Mouse (Mus musculus) embryo, embryonic 11 days (tissue): ENCODE measurements at regions not wholly inside any gene's neighbourhood (a gene's known extent, or its start where the extent isn't known, plus 50 kb on each side); places are given as distances from the start of the nearest gene placed in this dataset.
A peak's percentile ranks its signal among the peaks of the same experiment; 100 is the strongest.

Source experiments
- DNase-seq: peaks from one replicate; pipeline ENCODE4 v3.0.0-alpha.2; 2015

DNA sequence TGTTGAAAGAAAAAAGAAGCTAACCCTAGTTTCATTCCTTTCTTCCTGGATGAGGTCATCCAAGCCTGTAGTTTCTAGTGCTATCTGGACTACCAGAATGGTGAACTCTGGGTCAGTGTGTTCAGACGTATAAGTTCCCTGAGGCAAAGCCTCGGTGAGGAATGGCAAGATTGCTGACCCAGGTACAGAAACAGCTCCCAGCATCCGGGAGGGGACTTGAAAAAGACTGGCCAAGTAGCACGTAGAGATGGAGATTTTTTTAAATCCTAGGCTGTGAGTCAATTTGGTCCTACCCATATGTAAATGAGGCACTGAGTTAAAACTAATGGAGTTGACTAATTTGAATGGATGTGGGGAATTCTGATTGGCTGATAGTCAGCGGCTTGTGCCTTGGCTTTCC is 55.0 kb upstream of the Gm11084 start:
- DNase-seq, result no peak

DNA sequence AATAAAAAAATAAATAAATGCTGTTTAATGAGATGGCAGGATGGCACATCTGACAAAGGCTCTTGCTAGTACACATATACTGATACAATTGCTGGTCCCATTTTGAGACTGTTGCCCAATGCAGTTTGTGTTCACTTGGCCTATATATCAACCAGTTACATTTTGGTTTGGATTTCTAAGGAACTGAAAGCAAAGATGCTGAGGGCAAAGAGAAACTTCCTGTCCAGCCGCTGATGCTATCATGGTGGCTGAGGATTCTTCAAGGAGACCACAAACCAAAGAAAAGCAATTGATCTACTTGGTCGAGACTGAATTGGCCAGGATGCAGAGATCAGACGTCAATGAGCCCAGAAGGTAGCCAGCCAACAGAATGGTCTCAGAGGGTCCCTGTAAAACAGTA is 53.5 kb upstream of the Gm11084 start:
- no peak for DNase-seq

GRCm38 (mm10) chr2:73039300-73039699 is 52.8 kb upstream of the Gm11084 start:
- no peak for DNase-seq

DNA sequence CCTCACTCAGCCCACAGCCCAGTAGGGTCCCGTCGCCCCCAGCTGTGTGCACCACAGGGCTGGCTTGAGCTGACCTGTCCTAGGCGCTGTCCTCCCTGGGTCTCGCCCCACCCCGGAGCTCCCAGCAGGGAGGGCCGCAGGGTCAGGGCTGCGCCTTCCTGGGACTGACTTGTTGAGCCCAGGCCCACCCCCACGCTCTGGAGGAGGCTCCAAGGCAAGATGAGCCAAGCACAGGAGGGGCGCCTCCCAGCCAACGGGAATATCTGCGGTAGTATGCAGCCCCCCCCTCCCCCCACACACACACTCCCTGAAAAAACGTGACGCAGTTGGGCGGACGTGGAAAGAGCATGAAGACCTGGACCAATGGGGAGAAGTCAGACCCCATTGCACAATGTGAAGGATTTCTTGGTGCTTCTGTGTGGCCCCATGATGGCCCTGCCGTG is 51.8 kb upstream of the Gm11084 start:
- peak; percentile 73 for DNase-seq

GRCm38 (mm10) chr2:73037266-73038046 is 50.9 kb upstream of the Gm11084 start:
- DNase-seq, result no peak
